Mouse (Mus musculus) liver, postnatal 0 days (tissue): ENCODE data around the gene Grm1.

Experiments
- CTCF ChIP-seq: sonication (generic); IDR thresholded peaks from 2 replicates; pipeline ENCODE4 v1.5.1; 2016; ENCODE audit warnings: antibody characterized with exemption, low read depth
- EP300 ChIP-seq: IDR thresholded peaks from 2 replicates; pipeline ENCODE4 v1.6.1; 2016; ENCODE audit warnings: antibody characterized with exemption, low read depth, mild to moderate bottlenecking

GRCm38 (mm10) chr10:11065136-11065535 lies 17.0 kb downstream of the Grm1 start:
- TF ChIP-seq EP300 (no peak), CTCF (no peak)
